Mouse (Mus musculus): ENCODE data around the gene Srgap1. TPM values are rescaled to one million over a fixed set of nuclear protein-coding genes. Genes with fewer than 3 reads are reported as not detected.
A peak's percentile ranks its signal among the peaks of the same experiment; 100 is the strongest.

The Srgap1 gene
- polyA plus RNA-seq, 1 experiment from 2014 or later = 15.9 TPM

DNA sequence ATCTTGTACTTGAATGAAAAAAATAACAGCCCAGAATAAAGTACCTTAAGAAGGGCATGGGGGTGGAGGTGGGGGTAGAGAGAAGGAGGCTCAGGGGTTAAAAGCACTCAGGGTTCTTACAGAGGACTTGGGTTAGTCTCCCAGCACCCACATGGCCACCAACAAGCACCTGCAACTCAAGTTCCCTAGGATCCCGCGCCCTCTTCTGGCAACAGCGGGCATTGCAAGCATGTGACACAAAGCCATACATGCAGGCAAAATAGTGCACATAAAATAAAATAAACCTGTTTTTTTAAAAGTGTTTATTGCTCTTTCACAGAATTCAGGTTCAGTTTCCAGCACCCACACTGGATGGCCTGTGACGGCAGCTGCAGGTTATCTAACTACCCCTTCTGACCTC is 6.7 kb downstream of the Srgap1 start:
- Histone ChIP-seq H3K27me3 (no peaks in the 10 kb centered on the region), H3K4me1 (peaks cover 7% of the 10 kb centered on the region), H3K9ac (no peak overlapping the region), H3K4me3 (no peak overlapping the region), H3K9me3 (peaks cover 4% of the 10 kb centered on the region; the same call in 1 of the 2 replicates), H3K27ac (no peak overlapping the region), H3K36me3 (peaks cover 14% of the 10 kb centered on the region; the same call in 1 of the 2 replicates), H3K4me2 (replicated peaks) (no peak overlapping the region)
- 47% methylated on average over 4 of the region's 4 CpGs for WGBS
- ATAC-seq (ENCODE audit: low FRiP score, low read depth) = no peak

GRCm38 (mm10) chr10:122039566-122039965 is 7.5 kb downstream of the Srgap1 start:
- Histone ChIP-seq H3K27ac (no peak overlapping the region), H3K27me3 (no peaks in the 10 kb centered on the region), H3K4me2 (replicated peaks) (no peak overlapping the region), H3K4me1 (peaks cover 1% of the 10 kb centered on the region; the same call in 1 of the 2 replicates), H3K36me3 (peaks cover 14% of the 10 kb centered on the region; the same call in 1 of the 2 replicates), H3K9me3 (peaks cover 4% of the 10 kb centered on the region; the same call in 1 of the 2 replicates), H3K9ac (no peak overlapping the region), H3K4me3 (no peak overlapping the region)
- ATAC-seq (ENCODE audit: low FRiP score, low read depth) = no peak
- 88% methylated on average over 4 of the region's 4 CpGs for WGBS

DNA sequence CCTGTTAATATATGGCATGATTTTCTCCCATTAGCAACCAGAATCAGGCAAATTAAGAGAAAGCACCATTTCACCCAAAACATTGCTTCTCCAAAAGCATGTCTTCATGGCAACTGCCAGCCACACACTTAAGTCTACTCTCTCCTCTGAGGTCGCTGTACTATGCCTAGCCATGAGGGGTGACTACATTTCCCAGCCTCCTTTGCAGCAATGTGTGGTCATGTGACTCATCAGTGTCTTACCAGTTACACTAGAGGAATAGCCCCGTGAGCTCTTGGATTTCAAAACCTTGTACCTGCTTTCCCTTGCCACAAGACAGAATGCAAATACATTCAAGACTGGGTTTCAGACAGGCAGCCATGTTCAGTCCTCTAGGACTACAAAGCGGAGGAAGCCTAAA is 8.6 kb downstream of the Srgap1 start:
- Histone ChIP-seq H3K27ac (no peak overlapping the region), H3K9ac (no peak overlapping the region), H3K4me3 (no peak overlapping the region), H3K4me2 (replicated peaks) (no peak overlapping the region), H3K4me1 (0 out of 2 replicates have a peak, but pooled peaks cover 6% of the 10 kb centered on the region), H3K36me3 (peaks cover 14% of the 10 kb centered on the region; the same call in 1 of the 2 replicates), H3K27me3 (no peaks in the 10 kb centered on the region), H3K9me3 (peaks cover 4% of the 10 kb centered on the region; the same call in 1 of the 2 replicates)
- WGBS = 53% methylated on average over 3 of the region's 3 CpGs
- 0 out of 2 replicates have a peak, but pooled peaks have one; percentile 44 for ATAC-seq (ENCODE audit: low FRiP score, low read depth)

DNA sequence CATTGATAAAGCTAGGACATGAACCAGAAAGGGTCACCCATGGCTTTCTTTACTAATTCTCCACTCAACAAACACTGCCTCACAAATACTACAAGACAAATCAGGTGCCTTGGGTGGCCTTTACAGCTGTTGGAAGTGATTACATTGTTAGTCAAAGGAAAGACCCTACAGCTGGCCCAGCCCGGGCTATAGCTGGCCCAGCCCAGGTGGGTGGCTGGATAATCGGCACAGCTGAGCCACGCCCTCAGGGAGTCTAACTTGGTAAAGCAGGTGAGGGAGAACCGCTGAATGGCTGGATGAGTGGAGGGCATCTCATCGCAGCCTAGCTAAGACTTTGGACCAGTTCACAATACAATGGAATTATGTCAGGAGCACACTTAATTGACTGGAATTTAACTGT is 13.8 kb downstream of the Srgap1 start:
- Histone ChIP-seq H3K27me3 (no peaks in the 10 kb centered on the region), H3K27ac (no peak overlapping the region), H3K9ac (no peak overlapping the region), H3K36me3 (peaks cover 9% of the 10 kb centered on the region; the same call in 1 of the 2 replicates), H3K4me3 (no peak overlapping the region), H3K9me3 (no peaks in the 10 kb centered on the region), H3K4me1 (peaks cover 35% of the 10 kb centered on the region), H3K4me2 (replicated peaks) (no peak overlapping the region)
- no peak for ATAC-seq (ENCODE audit: low FRiP score, low read depth)
- WGBS = 63% methylated on average over 5 of the region's 5 CpGs

DNA sequence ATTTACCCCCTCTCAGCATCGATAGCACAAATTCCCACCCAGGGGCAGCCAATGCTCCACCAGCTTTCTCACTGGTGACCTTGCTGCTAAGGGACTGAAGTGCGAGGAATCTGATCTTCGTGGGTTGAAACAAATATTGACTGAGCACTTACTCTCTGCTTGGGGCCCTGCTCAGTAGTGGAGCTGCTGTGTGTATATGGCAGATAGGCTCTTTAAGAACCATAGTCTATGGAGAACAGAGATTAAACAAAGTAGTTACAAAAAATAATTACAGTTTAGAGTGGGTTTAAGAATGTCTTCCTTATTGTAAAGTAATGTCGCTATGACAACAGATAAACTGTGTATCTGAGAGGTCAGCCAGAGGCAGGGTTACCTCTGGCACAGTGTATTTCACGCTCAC is 16.7 kb downstream of the Srgap1 start:
- 72% methylated on average over 5 of the region's 5 CpGs for WGBS
- Histone ChIP-seq H3K27ac (no peak overlapping the region), H3K4me2 (replicated peaks) (no peak overlapping the region), H3K36me3 (no peaks in the 10 kb centered on the region), H3K4me1 (peaks cover 35% of the 10 kb centered on the region), H3K9ac (no peak overlapping the region), H3K9me3 (no peaks in the 10 kb centered on the region), H3K4me3 (no peak overlapping the region), H3K27me3 (no peaks in the 10 kb centered on the region)
- ATAC-seq (ENCODE audit: low FRiP score, low read depth) = no peak

GRCm38 (mm10) chr10:122029738-122030137 is 17.4 kb downstream of the Srgap1 start:
- no peak for ATAC-seq (ENCODE audit: low FRiP score, low read depth)
- Histone ChIP-seq H3K9ac (no peak overlapping the region), H3K27ac (peak overlapping the region; percentile 29), H3K36me3 (no peaks in the 10 kb centered on the region), H3K27me3 (no peaks in the 10 kb centered on the region), H3K4me3 (no peak overlapping the region), H3K9me3 (no peaks in the 10 kb centered on the region), H3K4me1 (peaks cover 35% of the 10 kb centered on the region), H3K4me2 (replicated peaks) (peak overlapping the region; percentile 49)
- 18% methylated on average over 7 of the region's 7 CpGs for WGBS

- no peak for ATAC-seq (ENCODE audit: low FRiP score, low read depth)
- Histone ChIP-seq H3K27me3 (no peaks in the 10 kb centered on the region), H3K4me2 (replicated peaks) (no peak overlapping the region), H3K9ac (no peak overlapping the region), H3K9me3 (peaks cover 8% of the 10 kb centered on the region), H3K4me1 (peaks cover 17% of the 10 kb centered on the region), H3K27ac (no peak overlapping the region), H3K4me3 (no peak overlapping the region), H3K36me3 (peaks cover 11% of the 10 kb centered on the region)
- 77% methylated on average over 6 of the region's 6 CpGs for WGBS
Observed at GRCm38 (mm10) chr10:122025198-122025597, 21.9 kb downstream of the Srgap1 start.

GRCm38 (mm10) chr10:122020906-122021305 is 26.2 kb downstream of the Srgap1 start:
- H3K9ac ChIP-seq = no peak overlapping the region
- peaks cover 11% of the 10 kb centered on the region for H3K36me3 ChIP-seq
- H3K27me3 ChIP-seq = no peaks in the 10 kb centered on the region
- H3K4me2 ChIP-seq (replicated peaks) = no peak overlapping the region
- 90% methylated on average over 5 of the region's 5 CpGs for WGBS
- no peak overlapping the region for H3K27ac ChIP-seq
- ATAC-seq (ENCODE audit: low FRiP score, low read depth) = no peak
- H3K9me3 ChIP-seq = peaks cover 8% of the 10 kb centered on the region
- H3K4me3 ChIP-seq = no peak overlapping the region
- H3K4me1 ChIP-seq = peaks cover 38% of the 10 kb centered on the region

- Histone ChIP-seq H3K27me3 (no peaks in the 10 kb centered on the region), H3K4me1 (peaks cover 39% of the 10 kb centered on the region), H3K4me3 (no peak overlapping the region), H3K36me3 (peaks cover 11% of the 10 kb centered on the region), H3K9ac (no peak overlapping the region), H3K4me2 (replicated peaks) (no peak overlapping the region), H3K27ac (no peak overlapping the region), H3K9me3 (peaks cover 8% of the 10 kb centered on the region)
- WGBS = 75% methylated on average over 5 of the region's 5 CpGs
- no peak for ATAC-seq (ENCODE audit: low FRiP score, low read depth)
Observed at GRCm38 (mm10) chr10:122020255-122020654, 26.9 kb downstream of the Srgap1 start.

DNA sequence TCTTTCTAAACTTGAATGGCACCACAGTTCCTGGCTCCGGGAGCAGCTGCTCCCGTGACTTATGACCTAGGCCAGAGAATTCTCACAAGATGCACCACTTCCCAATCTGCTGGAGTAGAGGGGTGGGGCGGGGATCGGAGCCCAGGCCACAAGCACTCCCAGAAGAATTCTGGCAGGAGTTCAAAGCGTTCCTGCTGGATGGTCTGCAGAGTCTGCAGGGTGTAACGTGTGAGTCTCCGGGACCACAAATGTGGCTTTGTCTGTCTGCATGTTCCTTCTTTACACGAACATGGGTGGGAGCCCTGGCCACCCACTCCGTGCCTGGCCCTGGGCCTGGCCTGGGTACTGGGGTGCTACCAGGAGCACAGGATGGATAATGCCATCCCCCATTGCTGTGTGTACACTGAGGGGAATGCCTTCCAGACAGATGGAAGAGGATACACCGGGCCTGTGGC is 28.5 kb downstream of the Srgap1 start:
- H3K27me3 ChIP-seq = no peaks in the 10 kb centered on the region
- H3K4me2 ChIP-seq (replicated peaks) = 0 out of 2 replicates have a peak overlapping the region, but pooled peaks have one; percentile 3
- 0 out of 2 replicates have a peak, but pooled peaks cover under 1% of the 10 kb centered on the region for H3K36me3 ChIP-seq
- WGBS = 33% methylated on average over 10 of the region's 10 CpGs
- H3K9me3 ChIP-seq = no peaks in the 10 kb centered on the region
- peak overlapping the region; percentile 1; the same call in 1 of the 2 replicates for H3K27ac ChIP-seq
- peak; percentile 66 for ATAC-seq (ENCODE audit: low FRiP score, low read depth)
- no peak overlapping the region for H3K4me3 ChIP-seq
- H3K9ac ChIP-seq = no peak overlapping the region
- peaks cover 41% of the 10 kb centered on the region for H3K4me1 ChIP-seq

DNA sequence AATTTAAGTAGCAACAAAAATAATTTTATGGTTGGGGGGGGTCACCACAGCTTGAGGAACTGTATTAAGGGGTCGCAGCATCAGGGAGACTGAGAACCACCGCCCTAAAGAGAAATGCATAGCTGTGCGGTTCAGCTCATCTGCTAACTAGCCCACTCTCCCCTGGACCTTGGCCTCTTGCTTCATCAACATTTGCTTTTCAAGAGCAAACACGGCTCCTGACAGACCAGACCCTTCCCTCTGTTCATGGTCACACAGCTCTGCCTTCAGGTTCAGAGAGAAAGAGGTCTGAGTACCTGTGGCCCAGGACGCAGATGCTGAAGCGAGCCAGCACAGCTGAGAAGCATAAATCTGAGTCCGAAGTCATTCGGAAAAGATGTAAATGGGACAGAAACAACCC is 29.4 kb downstream of the Srgap1 start:
- H3K4me3 ChIP-seq = no peak overlapping the region
- no peak overlapping the region for H3K9ac ChIP-seq
- peaks cover 41% of the 10 kb centered on the region for H3K4me1 ChIP-seq
- no peak overlapping the region for H3K4me2 ChIP-seq (replicated peaks)
- H3K27me3 ChIP-seq = no peaks in the 10 kb centered on the region
- ATAC-seq (ENCODE audit: low FRiP score, low read depth) = no peak
- no peaks in the 10 kb centered on the region for H3K9me3 ChIP-seq
- 77% methylated on average over 8 of the region's 8 CpGs for WGBS
- H3K36me3 ChIP-seq = no peaks in the 10 kb centered on the region
- no peak overlapping the region for H3K27ac ChIP-seq

GRCm38 (mm10) chr10:122017063-122017462 is 30.1 kb downstream of the Srgap1 start:
- ATAC-seq (ENCODE audit: low FRiP score, low read depth) = peak; percentile 22; the same call in 1 of the 2 replicates
- WGBS = 58% methylated on average over 5 of the region's 5 CpGs
- no peaks in the 10 kb centered on the region for H3K27me3 ChIP-seq
- no peak overlapping the region for H3K4me2 ChIP-seq (replicated peaks)
- H3K27ac ChIP-seq = no peak overlapping the region
- H3K4me1 ChIP-seq = peaks cover 41% of the 10 kb centered on the region
- no peaks in the 10 kb centered on the region for H3K36me3 ChIP-seq
- H3K9ac ChIP-seq = no peak overlapping the region
- H3K4me3 ChIP-seq = no peak overlapping the region
- no peaks in the 10 kb centered on the region for H3K9me3 ChIP-seq

GRCm38 (mm10) chr10:122016631-122017030 is 30.5 kb downstream of the Srgap1 start:
- Histone ChIP-seq H3K4me1 (peaks cover 41% of the 10 kb centered on the region), H3K36me3 (no peaks in the 10 kb centered on the region), H3K27me3 (no peaks in the 10 kb centered on the region), H3K27ac (no peak overlapping the region), H3K4me2 (replicated peaks) (no peak overlapping the region), H3K9ac (no peak overlapping the region), H3K4me3 (no peak overlapping the region), H3K9me3 (no peaks in the 10 kb centered on the region)
- 92% methylated on average over 3 of the region's 3 CpGs for WGBS
- no peak for ATAC-seq (ENCODE audit: low FRiP score, low read depth)

Measured in limb, embryonic 13.5 days (tissue).